Mouse (Mus musculus) kidney, embryonic 15.5 days (tissue): Measurements from ENCODE around the gene Triml2. TPM values are rescaled to one million over a fixed set of nuclear protein-coding genes. Genes with fewer than 3 reads are reported as not detected.

Experiments
- ATAC-seq: fragments of 200-750 bp; cut with Nextera tagmentation; replicated peaks from 2 replicates; pipeline ENCODE4 v1.8.0; 2017; ENCODE audit warnings: moderate TSS enrichment; ENCODE audit not compliant: low FRiP score
- H3K27ac ChIP-seq: fragments of 300-500 bp; sonication (generic); 2 replicates; pipeline ENCODE4 v1.5.1; 2015; ENCODE audit warnings: mild to moderate bottlenecking, inconsistent platforms
- H3K27me3 ChIP-seq: fragments of 300-500 bp; sonication (generic); 2 replicates; pipeline ENCODE4 v1.6.1; 2015; ENCODE audit warnings: inconsistent platforms
- H3K36me3 ChIP-seq: fragments of 300-500 bp; sonication (generic); 2 replicates; pipeline ENCODE4 v1.6.1; 2015; ENCODE audit warnings: inconsistent platforms
- H3K4me1 ChIP-seq: fragments of 300-500 bp; sonication (generic); 2 replicates; pipeline ENCODE4 v1.6.1; 2015; ENCODE audit warnings: inconsistent platforms
- H3K4me2 ChIP-seq: fragments of 300-500 bp; sonication (generic); 2 replicates; pipeline ENCODE4 v1.6.1; 2015; ENCODE audit warnings: moderate library complexity, mild to moderate bottlenecking, inconsistent platforms
- H3K4me3 ChIP-seq: fragments of 300-500 bp; sonication (generic); replicated peaks from 2 replicates; pipeline ENCODE4 v1.5.1; 2015; ENCODE audit warnings: mild to moderate bottlenecking, inconsistent platforms
- H3K9ac ChIP-seq: fragments of 300-500 bp; sonication (generic); 2 replicates; pipeline ENCODE4 v1.6.1; 2015; ENCODE audit warnings: mild to moderate bottlenecking, inconsistent platforms
- H3K9me3 ChIP-seq: fragments of 300-500 bp; sonication (generic); replicated peaks from 2 replicates; pipeline ENCODE4 v1.6.1; 2016; ENCODE audit warnings: inconsistent platforms
- WGBS: fragments of 180-500 bp; shearing (Covaris S2); methylation state at CpG from one replicate; pipeline ENCODE4 v1.1.7; 2015; ENCODE audit warnings: mixed read lengths; 5-methylcytosine and 5-hydroxymethylcytosine counted together
- polyA plus RNA-seq: library from polyadenylated mRNA; unstranded; fragments of >200 nt; fragmentation: Nextera tagmentation; extraction: Ambion mirVana; gene quantifications from 2 replicates; pipeline ENCODE4 v1.2.1, GENCODE M21; 2015

The Triml2 gene
- polyA plus RNA-seq = not detected in 2 replicates

DNA sequence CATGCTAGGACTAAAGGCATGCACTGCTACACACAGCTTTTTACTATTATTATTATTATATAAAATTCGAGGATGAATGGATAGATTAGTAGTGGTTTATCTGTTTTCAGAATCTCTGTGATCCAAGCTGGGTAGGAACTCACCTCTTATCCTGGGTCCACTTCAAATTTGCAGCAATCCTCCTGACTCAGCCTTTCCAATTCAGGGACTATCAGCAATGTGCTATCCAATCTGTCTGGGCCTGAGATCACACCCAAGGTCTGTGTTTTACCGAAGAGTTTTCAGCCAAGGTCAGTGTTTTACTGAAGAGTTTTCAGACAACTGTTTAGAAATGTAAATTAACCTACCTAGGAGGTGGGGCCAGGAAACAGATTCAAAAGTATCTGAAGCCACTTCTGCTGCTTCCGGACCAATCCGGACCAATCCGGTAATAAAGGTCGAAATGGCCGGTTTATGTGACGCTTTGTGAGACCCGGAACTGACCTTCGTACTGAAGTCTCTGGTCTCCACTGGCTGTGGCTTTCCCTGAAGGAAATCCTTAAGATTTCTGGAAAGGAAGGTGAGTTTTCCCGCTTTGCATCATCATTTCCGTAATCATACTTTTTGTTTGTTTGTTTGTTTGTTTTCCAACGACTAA is at the start of gene Triml2:
Gene Triml2, plus strand, starts transcription at position 488 of the 637 bp plus-strand sequence.
- Histone ChIP-seq H3K9me3 (no peaks in the 10 kb centered on the region; the same call in 1 of the 2 replicates), H3K4me3 (no peak within 1 kb of the TSS), H3K27me3 (no peaks in the 10 kb centered on the region), H3K4me1 (no peaks in the 10 kb centered on the region), H3K36me3 (no peaks in the 10 kb centered on the region), H3K27ac (no peak within 1 kb of the TSS), H3K9ac (no peak within 1 kb of the TSS), H3K4me2 (no peak within 1 kb of the TSS)
- ATAC-seq = no peak
- WGBS = 94% methylated on average over 13 of the region's 13 CpGs

GRCm38 (mm10) chr8:43141386-43141785 is 39.0 kb upstream of the Triml2 start, which contains the start of gene Triml1:
Gene Triml1 (minus strand): TSS chr8:43141486.
- H3K4me2 ChIP-seq = no peak within 1 kb of the TSS
- H3K36me3 ChIP-seq = no peaks in the 10 kb centered on the region
- H3K27me3 ChIP-seq = no peaks in the 10 kb centered on the region
- H3K4me3 ChIP-seq = no peak within 1 kb of the TSS
- H3K4me1 ChIP-seq = no peaks in the 10 kb centered on the region
- ATAC-seq = no peak
- H3K9ac ChIP-seq = no peak within 1 kb of the TSS
- no peak within 1 kb of the TSS for H3K27ac ChIP-seq
- WGBS = 87% methylated on average over 2 of the region's 2 CpGs
- no peaks in the 10 kb centered on the region for H3K9me3 ChIP-seq

GRCm38 (mm10) chr8:43149307-43149706 is 31.0 kb upstream of the Triml2 start:
- no peak overlapping the region for H3K27ac ChIP-seq
- no peak overlapping the region for H3K9ac ChIP-seq
- no peaks in the 10 kb centered on the region for H3K36me3 ChIP-seq
- ATAC-seq = no peak
- no peak overlapping the region for H3K4me2 ChIP-seq
- H3K4me1 ChIP-seq = no peaks in the 10 kb centered on the region
- H3K9me3 ChIP-seq = no peaks in the 10 kb centered on the region
- H3K4me3 ChIP-seq = no peak overlapping the region
- 91% methylated on average over 9 of the region's 9 CpGs for WGBS
- H3K27me3 ChIP-seq = no peaks in the 10 kb centered on the region

GRCm38 (mm10) chr8:43163255-43163654 is 17.1 kb upstream of the Triml2 start:
- Histone ChIP-seq H3K27me3 (no peaks in the 10 kb centered on the region), H3K4me1 (no peaks in the 10 kb centered on the region), H3K4me2 (no peak overlapping the region), H3K9ac (no peak overlapping the region), H3K4me3 (no peak overlapping the region), H3K9me3 (no peaks in the 10 kb centered on the region), H3K27ac (no peak overlapping the region), H3K36me3 (no peaks in the 10 kb centered on the region)
- WGBS = 85% methylated on average over 11 of the region's 11 CpGs
- no peak for ATAC-seq

DNA sequence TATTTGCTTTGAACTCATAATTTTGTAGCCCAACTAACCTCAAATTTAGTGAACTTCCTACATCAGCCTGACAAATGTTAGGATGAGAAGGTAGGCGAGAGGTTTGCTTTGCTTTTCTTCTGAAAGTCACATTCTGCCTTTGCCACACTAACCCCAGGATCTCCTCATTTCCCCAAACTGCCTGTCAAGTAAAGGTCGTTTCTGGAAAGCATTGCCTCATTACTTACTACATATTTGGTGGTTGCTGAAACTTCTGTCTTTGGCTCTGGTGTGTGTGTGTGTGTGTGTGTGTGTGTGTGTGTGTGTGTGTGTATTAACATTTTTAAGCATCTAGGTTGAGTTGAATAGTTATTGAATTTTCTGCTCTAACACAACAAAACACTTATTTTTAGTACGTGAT is 15.9 kb upstream of the Triml2 start:
- Histone ChIP-seq H3K36me3 (no peaks in the 10 kb centered on the region), H3K4me2 (no peak overlapping the region), H3K4me1 (no peaks in the 10 kb centered on the region), H3K27ac (no peak overlapping the region), H3K4me3 (no peak overlapping the region), H3K9ac (no peak overlapping the region), H3K9me3 (no peaks in the 10 kb centered on the region), H3K27me3 (no peaks in the 10 kb centered on the region)
- ATAC-seq = no peak
- 75% methylated on average over 3 of the region's 3 CpGs for WGBS

DNA sequence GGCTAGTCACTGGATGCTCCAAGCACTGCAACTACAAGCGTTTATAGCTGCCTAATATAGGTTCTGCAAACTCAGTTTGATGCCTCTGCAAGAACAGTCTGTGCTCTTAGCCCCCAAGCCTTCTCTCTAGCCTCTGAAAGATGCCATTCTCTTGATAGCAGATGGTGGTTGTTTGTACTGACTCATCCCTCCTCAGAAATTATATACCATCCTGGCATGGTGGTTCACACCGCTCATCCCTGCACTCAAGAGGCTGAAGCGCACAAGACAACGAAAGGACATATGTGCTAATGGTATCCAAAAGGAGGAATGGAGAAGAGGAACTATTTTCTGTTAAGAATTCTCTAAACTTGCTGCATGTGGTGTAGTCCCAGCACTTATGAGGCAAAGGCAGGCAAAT is 12.3 kb upstream of the Triml2 start:
- H3K36me3 ChIP-seq = no peaks in the 10 kb centered on the region
- H3K4me2 ChIP-seq = no peak overlapping the region
- no peak overlapping the region for H3K9ac ChIP-seq
- ATAC-seq = no peak
- H3K4me3 ChIP-seq = no peak overlapping the region
- no peaks in the 10 kb centered on the region for H3K4me1 ChIP-seq
- H3K9me3 ChIP-seq = no peaks in the 10 kb centered on the region
- WGBS = 93% methylated on average over 4 of the region's 4 CpGs
- no peak overlapping the region for H3K27ac ChIP-seq
- no peaks in the 10 kb centered on the region for H3K27me3 ChIP-seq

DNA sequence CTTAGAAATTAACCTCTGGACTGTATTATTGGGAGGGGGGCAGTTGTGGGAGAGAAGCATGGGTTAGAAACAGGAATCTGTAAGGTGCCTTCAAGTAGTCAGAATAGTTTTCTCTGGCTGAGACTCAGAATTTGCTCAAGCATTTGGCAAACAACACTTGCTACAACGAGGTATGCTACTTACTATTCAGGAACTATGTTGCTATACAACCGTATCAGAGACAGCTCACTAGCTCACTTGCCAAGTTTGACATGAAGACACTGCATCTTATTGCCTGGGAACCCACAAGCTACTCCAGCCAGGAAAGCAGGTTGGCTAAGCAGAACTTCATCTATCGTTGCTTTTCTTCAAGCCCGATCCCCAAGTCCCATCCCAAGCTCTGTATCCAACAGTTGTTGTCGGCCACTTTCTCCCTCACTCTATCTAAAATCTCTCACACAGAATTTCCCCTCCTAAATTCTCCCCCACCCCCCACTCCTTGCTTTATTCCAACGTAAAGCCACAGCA is 11.0 kb upstream of the Triml2 start:
- no peak overlapping the region for H3K4me3 ChIP-seq
- no peaks in the 10 kb centered on the region for H3K9me3 ChIP-seq
- no peak for ATAC-seq
- no peaks in the 10 kb centered on the region for H3K4me1 ChIP-seq
- H3K36me3 ChIP-seq = no peaks in the 10 kb centered on the region
- H3K27ac ChIP-seq = no peak overlapping the region
- 89% methylated on average over 6 of the region's 6 CpGs for WGBS
- no peak overlapping the region for H3K9ac ChIP-seq
- H3K27me3 ChIP-seq = no peaks in the 10 kb centered on the region
- no peak overlapping the region for H3K4me2 ChIP-seq

DNA sequence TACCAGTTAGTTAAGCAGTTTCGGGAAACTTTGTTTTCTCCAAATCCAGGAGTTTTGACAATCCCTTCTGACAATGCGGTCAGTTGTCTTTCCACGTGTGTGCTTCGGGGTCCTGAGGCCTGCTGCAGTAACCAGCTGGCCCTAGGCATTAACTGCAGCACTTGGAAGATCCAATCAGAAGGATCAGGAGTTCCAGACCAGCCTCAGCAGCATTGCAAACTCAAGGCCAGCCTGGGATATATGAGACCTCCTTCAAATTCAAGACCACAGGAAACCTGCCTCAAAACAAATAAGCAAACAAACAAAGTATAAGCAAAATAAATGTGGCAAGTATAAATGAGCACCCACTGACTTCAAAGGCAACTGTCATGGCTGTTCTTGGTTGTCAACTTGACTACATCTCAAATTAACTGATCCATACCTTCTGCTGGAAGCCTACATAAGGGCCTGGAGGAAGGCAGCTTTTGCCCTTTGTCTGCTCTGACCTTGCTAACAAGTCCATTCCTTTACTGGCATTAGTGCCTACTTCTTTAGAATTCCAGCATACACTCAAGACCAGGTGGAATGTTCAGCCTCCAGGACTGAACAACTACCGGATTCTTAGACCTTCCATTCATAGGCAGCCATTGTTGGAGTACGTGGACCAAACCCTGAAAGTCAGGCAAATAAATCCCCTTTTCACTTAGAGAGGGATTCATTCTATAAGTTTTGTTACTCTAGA is 3.4 kb upstream of the Triml2 start:
- H3K9ac ChIP-seq = no peak overlapping the region
- no peak overlapping the region for H3K4me3 ChIP-seq
- H3K4me2 ChIP-seq = no peak overlapping the region
- no peaks in the 10 kb centered on the region for H3K27me3 ChIP-seq
- H3K4me1 ChIP-seq = no peaks in the 10 kb centered on the region
- H3K36me3 ChIP-seq = no peaks in the 10 kb centered on the region
- H3K9me3 ChIP-seq = no peaks in the 10 kb centered on the region; the same call in 1 of the 2 replicates
- H3K27ac ChIP-seq = no peak overlapping the region
- 89% methylated on average over 6 of the region's 6 CpGs for WGBS
- no peak for ATAC-seq

DNA sequence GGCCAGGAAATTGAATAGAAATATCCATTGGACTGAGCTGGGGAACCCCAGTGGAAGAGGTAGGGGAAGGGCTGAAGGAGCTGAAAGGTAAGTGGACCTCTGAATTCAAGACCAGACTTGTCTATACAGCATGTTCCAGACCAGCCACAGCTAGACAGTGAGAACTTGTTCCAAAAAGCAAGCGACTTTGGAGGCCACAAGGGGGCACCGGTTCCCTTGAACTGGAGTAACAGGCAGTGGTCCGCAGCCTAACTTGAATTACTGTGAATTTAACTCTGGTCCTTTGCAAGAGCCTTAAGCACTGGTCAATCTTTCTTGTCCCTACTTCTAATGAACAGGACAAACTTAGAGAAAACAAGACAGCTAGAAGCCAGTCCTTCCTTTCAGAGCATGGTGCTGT is 2.1 kb upstream of the Triml2 start:
- 58% methylated on average over 3 of the region's 3 CpGs for WGBS
- no peak overlapping the region for H3K4me2 ChIP-seq

DNA sequence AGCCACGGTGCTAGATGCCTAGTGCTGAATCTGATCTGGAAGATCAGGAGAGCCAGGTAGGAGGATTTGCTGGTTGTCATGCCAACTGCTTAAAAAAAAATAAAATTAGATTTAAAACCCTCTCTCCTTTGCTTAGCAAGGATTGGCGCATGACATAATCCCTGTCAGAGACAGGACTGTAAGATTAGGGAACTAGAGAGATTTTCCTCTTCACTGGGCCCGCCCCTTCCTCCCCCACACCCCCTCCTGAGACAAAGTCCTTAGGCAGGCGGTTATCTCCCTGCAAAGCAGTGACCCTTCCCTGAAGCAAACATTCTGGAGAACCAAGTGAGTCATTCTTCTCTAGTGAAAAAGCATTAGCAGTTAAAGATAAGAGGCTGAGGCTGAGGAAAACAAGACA is 1.2 kb upstream of the Triml2 start:
- peak; percentile 36 for ATAC-seq
- H3K27ac ChIP-seq = no peak overlapping the region
- no peaks in the 10 kb centered on the region; the same call in 1 of the 2 replicates for H3K9me3 ChIP-seq
- H3K27me3 ChIP-seq = no peaks in the 10 kb centered on the region
- H3K36me3 ChIP-seq = no peaks in the 10 kb centered on the region
- no peak overlapping the region for H3K4me3 ChIP-seq
- WGBS = 55% methylated on average over 4 of the region's 4 CpGs
- no peaks in the 10 kb centered on the region for H3K4me1 ChIP-seq
- H3K4me2 ChIP-seq = no peak overlapping the region
- H3K9ac ChIP-seq = no peak overlapping the region

More for the DNA sequence above, 2.1 kb upstream of the Triml2 start:
- H3K27ac ChIP-seq = no peak overlapping the region
- ATAC-seq = no peak
- no peaks in the 10 kb centered on the region for H3K27me3 ChIP-seq
- no peaks in the 10 kb centered on the region for H3K4me1 ChIP-seq
- H3K36me3 ChIP-seq = no peaks in the 10 kb centered on the region
- no peaks in the 10 kb centered on the region; the same call in 1 of the 2 replicates for H3K9me3 ChIP-seq
- no peak overlapping the region for H3K9ac ChIP-seq
- no peak overlapping the region for H3K4me3 ChIP-seq

- H3K9ac ChIP-seq = no peak overlapping the region
- H3K27ac ChIP-seq = no peak overlapping the region
- 93% methylated on average over 2 of the region's 2 CpGs for WGBS
- H3K36me3 ChIP-seq = no peaks in the 10 kb centered on the region
- ATAC-seq = no peak
- H3K4me1 ChIP-seq = no peaks in the 10 kb centered on the region
- H3K4me2 ChIP-seq = no peak overlapping the region
- no peaks in the 10 kb centered on the region for H3K27me3 ChIP-seq
- H3K9me3 ChIP-seq = no peaks in the 10 kb centered on the region; the same call in 1 of the 2 replicates
- no peak overlapping the region for H3K4me3 ChIP-seq
Observed at GRCm38 (mm10) chr8:43182281-43182680, 1.9 kb downstream of the Triml2 start.

GRCm38 (mm10) chr8:43215554-43215953 is 35.2 kb downstream of the Triml2 start:
- no peak overlapping the region for H3K4me2 ChIP-seq
- H3K9me3 ChIP-seq = no peaks in the 10 kb centered on the region
- no peak overlapping the region for H3K9ac ChIP-seq
- no peaks in the 10 kb centered on the region for H3K27me3 ChIP-seq
- H3K36me3 ChIP-seq = no peaks in the 10 kb centered on the region
- ATAC-seq = no peak
- H3K4me3 ChIP-seq = no peak overlapping the region
- no peaks in the 10 kb centered on the region for H3K4me1 ChIP-seq
- no peak overlapping the region for H3K27ac ChIP-seq
